8 mouse cellular contexts compared by ENCODE assay signal in the genomic region with DNA sequence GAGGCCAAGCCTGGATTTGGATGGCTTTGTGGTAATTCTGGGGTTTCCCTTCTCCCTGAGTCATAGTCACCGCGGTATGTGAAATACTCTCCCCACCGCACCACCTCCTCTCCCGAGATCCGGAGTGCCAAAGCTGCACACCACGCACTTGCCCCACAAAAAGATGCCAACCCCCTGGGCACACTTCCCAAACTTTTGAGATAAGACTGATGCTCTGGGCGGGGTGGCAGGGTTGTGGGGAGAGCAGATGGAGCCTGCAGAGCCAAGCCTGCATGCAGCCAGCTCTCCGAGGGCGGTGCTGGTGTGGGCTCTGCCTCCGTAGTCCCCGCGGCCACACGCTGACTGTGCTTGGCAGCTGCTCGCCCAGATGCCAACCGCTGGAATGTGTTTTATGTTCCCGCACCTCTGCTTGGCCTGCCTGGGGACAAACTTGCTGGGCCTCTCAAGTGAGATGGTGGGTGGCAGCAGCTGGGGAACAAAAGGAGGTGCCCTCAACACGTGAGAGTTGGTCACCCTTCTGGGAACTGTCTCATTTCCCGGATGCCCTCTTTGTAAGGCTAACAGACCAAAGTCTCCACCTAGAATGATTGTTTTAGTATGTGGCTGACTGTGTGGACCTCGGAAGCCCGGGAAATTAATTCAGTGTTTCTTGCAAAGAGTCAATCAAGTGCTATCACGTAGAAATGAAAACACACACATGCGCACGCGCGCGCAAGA.
DNase-seq lines count a peak whose midpoint lies in the region; ATAC-seq lines count a peak whose summit lies in the region.
"Not testable (repeated sequence)": the region's sequence is repeated elsewhere in the genome, so short reads cannot be mapped to it uniquely, and the experiment has no call there.

No protein-coding gene starts in this region.

- not testable (repeated sequence) for H3K27me3 ChIP-seq in embryonic facial prominence, embryonic 11.5 days (ENCODE audit: control insufficient read depth, insufficient read depth, low read length); intestine, embryonic 16.5 days (replicated peaks; ENCODE audit: control insufficient read depth, insufficient read depth, low read length)

- not testable (repeated sequence) for H3K4me1 ChIP-seq in embryonic facial prominence, embryonic 11.5 days (ENCODE audit: control insufficient read depth, insufficient read depth, low read length); intestine, embryonic 16.5 days (ENCODE audit: control insufficient read depth, insufficient read depth, low read length)

- peak overlapping the region; percentile 57 for H3K4me2 ChIP-seq in embryonic facial prominence, embryonic 11.5 days (ENCODE audit: low read depth, low read length)
- peak overlapping the region; percentile 45 for H3K4me2 ChIP-seq in intestine, embryonic 16.5 days (ENCODE audit: low read depth, low read length)

- intact Hi-C loops in left cerebral cortex, postnatal 25 days (cut with DNase I) = loop anchor here (5.0 kb wide), 1 partner anchor 190 kb away; a partner anchor contains a TSS

- H3K36me3 ChIP-seq in embryonic facial prominence, embryonic 11.5 days (replicated peaks; ENCODE audit: control insufficient read depth, insufficient read depth, low read depth, low read length); intestine, embryonic 16.5 days (ENCODE audit: control insufficient read depth, insufficient read depth, low read length): not testable (repeated sequence)

- H3K9me3 ChIP-seq in embryonic facial prominence, embryonic 11.5 days (replicated peaks; ENCODE audit: control insufficient read depth, low read length); intestine, embryonic 16.5 days (ENCODE audit: control insufficient read depth, low read length): not testable (repeated sequence)

- H3K4me3 ChIP-seq in embryonic facial prominence, embryonic 11.5 days (ENCODE audit: low read depth, low read length) = peak overlapping the region; percentile 13
- peak overlapping the region; percentile 20 for H3K4me3 ChIP-seq in intestine, embryonic 16.5 days (ENCODE audit: low read length)

- ATAC-seq in embryonic facial prominence, embryonic 11.5 days (replicated peaks; ENCODE audit: insufficient number of reproducible peaks, low FRiP score, low TSS enrichment, low read depth) = peak; percentile 58
- ATAC-seq in intestine, embryonic 16.5 days = peak; percentile 55
- peak; percentile 95 for ATAC-seq in megakaryocyte progenitor cell, adult 5-6 weeks (replicated peaks; ENCODE audit: poor library complexity)

- DNase-seq in T-cell, adult 2 months (ENCODE audit: low spot score) = peak; percentile 45
- DNase-seq in embryonic facial prominence, embryonic 11.5 days (ENCODE audit: low spot score) = peak; percentile 26
- peak; percentile 97 for DNase-seq in heart, adult 11 months
- peak; percentile 46 to 95 for DNase-seq in left cerebral cortex, postnatal 25 days (ENCODE audit: low spot score in 2 of 2)
- DNase-seq in retina, postnatal 7 days (ENCODE audit: low read depth, low spot score) = peak; percentile 14
- peak; percentile 28 for DNase-seq in urinary bladder, postnatal 25 days (ENCODE audit: low spot score)

- WGBS in embryonic facial prominence, embryonic 11.5 days = 28% methylated on average over 26 of the region's 26 CpGs
- 23% methylated on average over 26 of the region's 26 CpGs for WGBS in intestine, embryonic 16.5 days

- H3K9ac ChIP-seq in embryonic facial prominence, embryonic 11.5 days (replicated peaks; ENCODE audit: low read length) = peak overlapping the region; percentile 14; the same call in 1 of the 2 replicates
- H3K9ac ChIP-seq in intestine, embryonic 16.5 days (ENCODE audit: low read depth, low read length) = 0 out of 2 replicates have a peak overlapping the region, but pooled peaks have one; percentile 8

- H3K27ac ChIP-seq in embryonic facial prominence, embryonic 11.5 days (replicated peaks; ENCODE audit: low read depth, low read length); intestine, embryonic 16.5 days (ENCODE audit: low read length): not testable (repeated sequence)

Comparison
In these comparisons a context has a peak if more than half of its experiments do, and no peak if none do; other contexts are left out.
1. DNase-seq: peak in every context shown above with its lines; median percentile 97 in heart, adult 11 months; 70 in left cerebral cortex, postnatal 25 days; 45 in T-cell, adult 2 months; 28 in urinary bladder, postnatal 25 days; 26 in embryonic facial prominence, embryonic 11.5 days; 14 in retina, postnatal 7 days.